Mouse (Mus musculus) limb, embryonic 13.5 days (tissue): ENCODE data around the gene Atp6v0e2. TPM values are rescaled to one million over a fixed set of nuclear protein-coding genes. Genes with fewer than 3 reads are reported as not detected.

Experiments used
- ATAC-seq: fragments of 200-750 bp; cut with Nextera tagmentation; 2 replicates; pipeline ENCODE4 v1.8.0; 2017; ENCODE audit warnings: low read depth, moderate number of reproducible peaks, moderate TSS enrichment; ENCODE audit not compliant: low FRiP score
- H3K27ac ChIP-seq: fragments of 300-500 bp; sonication (generic); 2 replicates; pipeline ENCODE4 v1.5.1; 2015; ENCODE audit warnings: inconsistent platforms, mild to moderate bottlenecking, moderate library complexity
- H3K27me3 ChIP-seq: fragments of 300-500 bp; sonication (generic); 2 replicates; pipeline ENCODE4 v1.6.1; 2015; ENCODE audit warnings: mild to moderate bottlenecking, inconsistent platforms
- H3K36me3 ChIP-seq: fragments of 300-500 bp; sonication (generic); 2 replicates; pipeline ENCODE4 v1.6.1; 2015; ENCODE audit warnings: inconsistent platforms, mild to moderate bottlenecking, moderate library complexity
- H3K4me1 ChIP-seq: fragments of 300-500 bp; sonication (generic); 2 replicates; pipeline ENCODE4 v1.6.1; 2015; ENCODE audit warnings: inconsistent platforms
- H3K4me2 ChIP-seq: fragments of 300-500 bp; sonication (generic); replicated peaks from 2 replicates; pipeline ENCODE4 v1.6.1; 2015; ENCODE audit warnings: inconsistent platforms, mild to moderate bottlenecking, moderate library complexity
- H3K4me3 ChIP-seq: fragments of 300-500 bp; sonication (generic); 2 replicates; pipeline ENCODE4 v1.5.1; 2015; ENCODE audit warnings: moderate library complexity, mild to moderate bottlenecking, inconsistent platforms
- H3K9ac ChIP-seq: fragments of 300-500 bp; sonication (generic); 2 replicates; pipeline ENCODE4 v1.6.1; 2015; ENCODE audit warnings: mild to moderate bottlenecking, inconsistent platforms
- H3K9me3 ChIP-seq: fragments of 300-500 bp; sonication (generic); 2 replicates; pipeline ENCODE4 v1.6.1; 2016; ENCODE audit warnings: inconsistent platforms
- WGBS: fragments of 180-500 bp; shearing (Covaris S2); methylation state at CpG from one replicate; pipeline ENCODE4 v1.1.7; 2015; 5-methylcytosine and 5-hydroxymethylcytosine counted together
- polyA plus RNA-seq: library from polyadenylated mRNA; unstranded; fragments of >200 nt; fragmentation: Nextera tagmentation; extraction: Ambion mirVana; gene quantifications from 2 replicates; pipeline ENCODE4 v1.2.1, GENCODE M21; 2015

The Atp6v0e2 gene
- polyA plus RNA-seq, 1 experiment from 2014 or later = 9.2 TPM

GRCm38 (mm10) chr6:48541560-48542450, 4.4 kb downstream of the Atp6v0e2 start:
- Histone ChIP-seq H3K4me3 (no peak overlapping the region), H3K9me3 (no peaks in the 10 kb centered on the region), H3K27me3 (no peaks in the 10 kb centered on the region), H3K4me1 (peaks cover 37% of the 10 kb centered on the region), H3K36me3 (no peaks in the 10 kb centered on the region), H3K9ac (0 out of 2 replicates have a peak overlapping the region, but pooled peaks have one; percentile 31), H3K27ac (peak overlapping the region; percentile 69), H3K4me2 (0 out of 2 replicates have a peak overlapping the region, but pooled peaks have one; percentile 0)
- 0 out of 2 replicates have a peak, but pooled peaks have one; percentile 21 for ATAC-seq
- WGBS = 12% methylated on average over 7 of the region's 7 CpGs

GRCm38 (mm10) chr6:48542631-48543030, 5.2 kb downstream of the Atp6v0e2 start:
- no peak overlapping the region for H3K4me3 ChIP-seq
- H3K27me3 ChIP-seq = no peaks in the 10 kb centered on the region
- H3K36me3 ChIP-seq = no peaks in the 10 kb centered on the region
- WGBS = 59% methylated on average over 3 of the region's 3 CpGs
- H3K9me3 ChIP-seq = no peaks in the 10 kb centered on the region
- ATAC-seq = no peak
- no peak overlapping the region for H3K4me2 ChIP-seq
- H3K9ac ChIP-seq = no peak overlapping the region
- H3K27ac ChIP-seq = peak overlapping the region; percentile 69; the same call in 1 of the 2 replicates
- peaks cover 30% of the 10 kb centered on the region for H3K4me1 ChIP-seq

DNA sequence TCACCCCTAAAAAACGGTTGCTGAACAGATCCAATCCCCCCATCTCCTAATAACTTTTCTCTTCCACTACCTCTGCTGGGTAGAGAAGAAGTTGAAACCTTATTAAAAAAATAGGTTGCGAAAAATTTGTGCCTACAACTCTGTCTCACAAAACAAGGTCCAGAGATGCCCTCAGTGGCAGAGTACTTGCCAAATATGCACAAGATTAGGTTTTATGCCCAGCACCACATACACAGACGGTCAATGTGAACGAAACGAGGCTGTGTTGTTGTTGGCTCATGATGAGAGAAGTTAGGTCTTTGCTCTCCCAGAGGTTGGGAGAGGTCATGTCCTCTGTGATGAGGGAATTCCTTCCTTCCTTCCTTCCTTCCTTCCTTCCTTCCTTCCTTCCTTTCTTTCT, 7.8 kb downstream of the Atp6v0e2 start:
- H3K27ac ChIP-seq = no peak overlapping the region
- no peak overlapping the region for H3K9ac ChIP-seq
- 76% methylated on average over 5 of the region's 5 CpGs for WGBS
- H3K4me3 ChIP-seq = no peak overlapping the region
- no peaks in the 10 kb centered on the region for H3K27me3 ChIP-seq
- no peak overlapping the region for H3K4me2 ChIP-seq
- H3K36me3 ChIP-seq = no peaks in the 10 kb centered on the region
- ATAC-seq = no peak
- peaks cover 23% of the 10 kb centered on the region for H3K4me1 ChIP-seq
- no peaks in the 10 kb centered on the region for H3K9me3 ChIP-seq

DNA sequence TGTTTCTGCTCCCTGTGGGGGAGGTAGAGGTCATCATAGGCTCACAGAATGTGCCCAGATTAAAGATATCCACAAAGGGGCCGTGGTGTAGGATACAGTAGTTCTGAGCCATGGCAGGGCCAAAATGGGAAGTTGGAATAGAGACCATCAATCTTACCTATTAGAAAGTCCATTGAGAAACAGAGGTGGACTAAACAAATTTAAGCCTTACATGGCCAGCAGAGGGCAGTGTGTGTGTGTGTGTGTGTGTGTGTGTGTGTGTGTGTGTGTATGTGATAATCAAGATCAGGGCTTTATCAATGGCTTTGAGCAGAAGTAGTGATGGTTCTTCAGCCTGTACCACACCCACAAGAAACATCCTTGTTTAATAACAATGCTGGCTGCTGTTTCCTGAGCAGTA, 8.9 kb downstream of the Atp6v0e2 start:
- H3K9ac ChIP-seq = no peak overlapping the region
- no peaks in the 10 kb centered on the region for H3K36me3 ChIP-seq
- peaks cover 20% of the 10 kb centered on the region for H3K4me1 ChIP-seq
- 61% methylated on average over 1 of the region's 1 CpGs for WGBS
- ATAC-seq = no peak
- H3K27ac ChIP-seq = no peak overlapping the region
- H3K9me3 ChIP-seq = no peaks in the 10 kb centered on the region
- H3K4me3 ChIP-seq = no peak overlapping the region
- H3K4me2 ChIP-seq = no peak overlapping the region
- no peaks in the 10 kb centered on the region for H3K27me3 ChIP-seq

DNA sequence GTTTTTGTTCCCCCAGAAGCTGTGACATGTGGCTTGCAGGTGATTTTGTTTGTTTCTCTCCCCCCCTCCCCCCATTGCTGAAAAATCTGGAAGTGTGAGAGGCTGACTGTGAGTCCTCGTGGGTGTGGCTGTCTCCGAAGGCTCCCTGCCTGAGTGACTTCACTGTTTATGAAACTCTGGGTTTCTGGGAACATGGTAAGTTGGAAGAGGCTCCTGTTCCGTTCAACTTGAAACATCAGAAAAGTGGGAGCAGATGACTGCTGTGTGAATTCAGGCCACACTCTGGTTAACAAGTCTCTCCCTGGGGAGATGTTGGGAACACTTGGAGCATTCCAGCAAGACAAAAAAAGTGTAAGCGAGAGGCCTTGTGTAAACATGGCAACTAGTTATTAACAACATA, 9.4 kb downstream of the Atp6v0e2 start:
- Histone ChIP-seq H3K4me2 (no peak overlapping the region), H3K27ac (no peak overlapping the region), H3K4me3 (no peak overlapping the region), H3K9ac (no peak overlapping the region), H3K4me1 (peaks cover 14% of the 10 kb centered on the region), H3K27me3 (no peaks in the 10 kb centered on the region), H3K36me3 (no peaks in the 10 kb centered on the region), H3K9me3 (no peaks in the 10 kb centered on the region)
- 38% methylated on average over 4 of the region's 4 CpGs for WGBS
- ATAC-seq = no peak

DNA sequence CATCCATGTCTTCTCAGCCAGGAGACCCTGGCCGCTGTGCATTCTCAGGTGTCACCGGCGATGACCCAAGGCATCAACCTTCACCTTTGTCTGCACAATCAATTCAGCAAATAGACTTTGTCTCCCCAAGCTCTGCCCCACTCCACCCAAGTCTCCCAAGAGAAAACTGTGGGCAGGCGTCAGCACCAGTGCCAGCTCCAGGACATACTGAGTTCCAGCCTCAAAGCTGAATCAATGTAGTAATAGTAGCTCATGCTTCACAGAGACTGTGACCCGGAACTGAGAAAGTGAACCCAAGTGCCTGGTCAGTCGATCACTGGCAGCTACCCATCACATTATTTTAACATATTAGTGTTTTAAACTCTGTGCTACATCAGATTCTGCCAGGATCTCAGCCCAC, 10.9 kb downstream of the Atp6v0e2 start:
- H3K4me3 ChIP-seq = no peak overlapping the region
- no peak overlapping the region for H3K27ac ChIP-seq
- H3K9ac ChIP-seq = no peak overlapping the region
- H3K4me2 ChIP-seq = no peak overlapping the region
- 89% methylated on average over 6 of the region's 6 CpGs for WGBS
- 0 out of 2 replicates have a peak, but pooled peaks cover 4% of the 10 kb centered on the region for H3K4me1 ChIP-seq
- H3K27me3 ChIP-seq = no peaks in the 10 kb centered on the region
- H3K36me3 ChIP-seq = no peaks in the 10 kb centered on the region
- 0 out of 2 replicates have a peak, but pooled peaks cover 3% of the 10 kb centered on the region for H3K9me3 ChIP-seq
- ATAC-seq = no peak

- Histone ChIP-seq H3K9me3 (0 out of 2 replicates have a peak, but pooled peaks cover 3% of the 10 kb centered on the region), H3K36me3 (peaks cover 7% of the 10 kb centered on the region; the same call in 1 of the 2 replicates), H3K9ac (no peak overlapping the region), H3K27me3 (no peaks in the 10 kb centered on the region), H3K4me3 (no peak overlapping the region), H3K27ac (no peak overlapping the region), H3K4me1 (peaks cover 15% of the 10 kb centered on the region), H3K4me2 (no peak overlapping the region)
- ATAC-seq = no peak
- 56% methylated on average over 4 of the region's 4 CpGs for whole genome bisulfite sequencing
These were observed 15.5 kb downstream of the Atp6v0e2 start for GRCm38 (mm10) chr6:48552918-48553317.

DNA sequence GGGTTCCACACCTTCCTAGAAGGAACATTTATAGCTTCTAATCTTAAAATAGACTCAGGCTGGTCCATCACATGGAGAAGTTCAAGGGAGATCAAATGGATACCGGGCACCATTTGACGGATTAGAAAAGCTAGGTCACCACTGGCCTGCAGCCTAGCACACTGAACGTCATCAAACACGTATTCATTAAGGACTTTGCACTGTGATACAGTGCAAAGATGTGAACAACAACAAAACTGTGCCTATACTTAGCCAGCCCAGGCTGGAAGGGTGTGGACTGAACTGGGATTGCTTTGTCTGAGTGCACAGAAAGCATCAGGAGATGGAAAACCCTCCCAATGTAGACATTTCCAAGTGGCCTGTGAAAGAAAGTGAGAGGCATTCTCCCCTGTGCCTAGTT, 16.4 kb downstream of the Atp6v0e2 start:
- Histone ChIP-seq H3K9me3 (0 out of 2 replicates have a peak, but pooled peaks cover 3% of the 10 kb centered on the region), H3K27me3 (no peaks in the 10 kb centered on the region), H3K4me3 (peak overlapping the region; percentile 55), H3K4me1 (peaks cover 15% of the 10 kb centered on the region), H3K9ac (peak overlapping the region; percentile 71), H3K4me2 (peak overlapping the region; percentile 79), H3K27ac (peak overlapping the region; percentile 93), H3K36me3 (peaks cover 7% of the 10 kb centered on the region; the same call in 1 of the 2 replicates)
- WGBS = 86% methylated on average over 4 of the region's 4 CpGs
- ATAC-seq = no peak

- peak within 1 kb of the TSS; percentile 55 for H3K4me3 ChIP-seq
- peaks cover 7% of the 10 kb centered on the region; the same call in 1 of the 2 replicates for H3K36me3 ChIP-seq
- H3K27ac ChIP-seq = peak within 1 kb of the TSS; percentile 93
- peaks cover 15% of the 10 kb centered on the region for H3K4me1 ChIP-seq
- no peaks in the 10 kb centered on the region for H3K27me3 ChIP-seq
- WGBS = under 1% methylated on average over 39 of the region's 39 CpGs
- H3K9me3 ChIP-seq = 0 out of 2 replicates have a peak, but pooled peaks cover 3% of the 10 kb centered on the region
- peak within 1 kb of the TSS; percentile 79 for H3K4me2 ChIP-seq
- peak within 1 kb of the TSS; percentile 71 for H3K9ac ChIP-seq
- peak; percentile 92 for ATAC-seq
These were observed 17.1 kb downstream of the Atp6v0e2 start, which contains the start of gene Lrrc61 for GRCm38 (mm10) chr6:48554280-48555103. Lrrc61 (plus strand) TSS chr6:48554796.

GRCm38 (mm10) chr6:48555104-48555890, 17.9 kb downstream of the Atp6v0e2 start:
- Histone ChIP-seq H3K4me1 (peaks cover 15% of the 10 kb centered on the region), H3K4me3 (peak overlapping the region; percentile 55), H3K27me3 (no peaks in the 10 kb centered on the region), H3K9ac (peak overlapping the region; percentile 71), H3K36me3 (peaks cover 8% of the 10 kb centered on the region; the same call in 1 of the 2 replicates), H3K4me2 (peak overlapping the region; percentile 79), H3K27ac (peak overlapping the region; percentile 93), H3K9me3 (0 out of 2 replicates have a peak, but pooled peaks cover 3% of the 10 kb centered on the region)
- whole genome bisulfite sequencing = 31% methylated on average over 14 of the region's 14 CpGs
- ATAC-seq = peak; percentile 84

DNA sequence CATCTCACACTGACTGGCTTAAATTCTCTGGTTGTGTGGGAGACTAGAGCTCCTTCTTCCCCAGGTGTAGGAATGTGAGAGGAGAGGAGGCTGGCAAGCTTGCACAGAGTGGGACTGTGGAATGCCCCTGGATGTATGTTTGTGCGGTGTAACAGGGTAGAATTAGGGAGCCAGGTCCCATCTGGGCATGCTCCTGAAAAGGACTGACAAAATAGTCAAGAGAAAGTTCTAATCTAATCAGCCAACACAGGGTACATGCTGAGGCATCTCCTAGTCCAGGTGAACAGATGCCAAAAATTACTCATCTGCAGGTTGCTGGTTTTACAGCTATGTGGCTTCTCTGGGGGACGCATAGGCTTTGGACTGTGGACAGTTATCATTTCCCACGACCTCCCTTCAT, 18.5 kb downstream of the Atp6v0e2 start:
- Histone ChIP-seq H3K4me2 (peak overlapping the region; percentile 79), H3K27me3 (no peaks in the 10 kb centered on the region), H3K9ac (no peak overlapping the region), H3K36me3 (peaks cover 11% of the 10 kb centered on the region; the same call in 1 of the 2 replicates), H3K4me3 (no peak overlapping the region), H3K27ac (peak overlapping the region; percentile 93; the same call in 1 of the 2 replicates), H3K4me1 (peaks cover 15% of the 10 kb centered on the region), H3K9me3 (0 out of 2 replicates have a peak, but pooled peaks cover 3% of the 10 kb centered on the region)
- no peak for ATAC-seq
- 84% methylated on average over 3 of the region's 3 CpGs for WGBS
